Comparison of ENCODE assay signal across 16 mouse cellular contexts in genomic region chr3:42427363-42427762, GRCm38 (mm10).
DNase-seq lines count a peak whose midpoint lies in the region; ATAC-seq and TF ChIP-seq lines count a peak whose summit lies in the region.
"Had no signal": no experiment of that assay in that cellular context is flagged by ENCODE, and none has a peak within 500 bp of the region (broad histone marks: within the 10 kb centered on the region; RNA-seq: fewer than 3 reads in every experiment).

No protein-coding gene starts in this region.

- ATAC-seq in lung, embryonic 15.5 days (ENCODE audit: borderline replicate concordance, extremely low read depth, low FRiP score, low TSS enrichment), result peak; percentile 93
- peak; percentile 61 for ATAC-seq in hindbrain, embryonic 12.5 days (ENCODE audit: low FRiP score)
- peak; percentile 29; the same call in 1 of the 2 replicates for ATAC-seq in neural tube, embryonic 12.5 days (ENCODE audit: low FRiP score, low read depth)
- no peak for ATAC-seq in kidney, embryonic 15.5 days (replicated peaks; ENCODE audit: low FRiP score)

- H3K36me3 ChIP-seq in lung, embryonic 15.5 days, result no peaks in the 10 kb centered on the region
- H3K36me3 ChIP-seq in hindbrain, embryonic 12.5 days, result no peaks in the 10 kb centered on the region
- H3K36me3 ChIP-seq in neural tube, embryonic 12.5 days, result no peaks in the 10 kb centered on the region
- no peaks in the 10 kb centered on the region for H3K36me3 ChIP-seq in kidney, embryonic 15.5 days
- H3K36me3 ChIP-seq: embryonic facial prominence, embryonic 12.5 days; heart, embryonic 13.5 days; stomach, embryonic 15.5 days had no signal

- H3K4me2 ChIP-seq in lung, embryonic 15.5 days, result no peak overlapping the region
- H3K4me2 ChIP-seq in hindbrain, embryonic 12.5 days (replicated peaks), result no peak overlapping the region
- no peak overlapping the region for H3K4me2 ChIP-seq in neural tube, embryonic 12.5 days (replicated peaks)
- no peak overlapping the region for H3K4me2 ChIP-seq in kidney, embryonic 15.5 days
- H3K4me2 ChIP-seq: embryonic facial prominence, embryonic 12.5 days; heart, embryonic 13.5 days; stomach, embryonic 15.5 days had no signal

- no peaks in the 10 kb centered on the region for H3K27me3 ChIP-seq in lung, embryonic 15.5 days
- no peaks in the 10 kb centered on the region for H3K27me3 ChIP-seq in hindbrain, embryonic 12.5 days
- H3K27me3 ChIP-seq in neural tube, embryonic 12.5 days (replicated peaks), result no peaks in the 10 kb centered on the region
- no peaks in the 10 kb centered on the region for H3K27me3 ChIP-seq in kidney, embryonic 15.5 days
- H3K27me3 ChIP-seq: embryonic facial prominence, embryonic 12.5 days; heart, embryonic 13.5 days; stomach, embryonic 15.5 days had no signal

- H3K9me3 ChIP-seq in lung, embryonic 15.5 days, result no peaks in the 10 kb centered on the region
- H3K9me3 ChIP-seq in hindbrain, embryonic 12.5 days (replicated peaks), result no peaks in the 10 kb centered on the region
- H3K9me3 ChIP-seq in neural tube, embryonic 12.5 days, result no peaks in the 10 kb centered on the region
- H3K9me3 ChIP-seq in kidney, embryonic 15.5 days (replicated peaks), result no peaks in the 10 kb centered on the region
- H3K9me3 ChIP-seq: embryonic facial prominence, embryonic 12.5 days; heart, embryonic 13.5 days; stomach, embryonic 15.5 days had no signal

- TF ChIP-seq CTCF in brain, embryonic 14.5 days (IDR thresholded peaks at IDR 0.05; ENCODE audit: borderline replicate concordance, extremely low read depth, insufficient read depth, insufficient read length), result no peak

- TF ChIP-seq POLR2A in brain, embryonic 14.5 days (IDR thresholded peaks at IDR 0.05; ENCODE audit: borderline replicate concordance, extremely low read depth, insufficient read depth, insufficient read length, poor library complexity, severe bottlenecking), result no peak

- H3K27ac ChIP-seq in lung, embryonic 15.5 days, result no peak overlapping the region
- H3K27ac ChIP-seq in hindbrain, embryonic 12.5 days, result peak overlapping the region; percentile 48; the same call in 1 of the 2 replicates
- no peak overlapping the region for H3K27ac ChIP-seq in neural tube, embryonic 12.5 days
- H3K27ac ChIP-seq in kidney, embryonic 15.5 days, result no peak overlapping the region
- H3K27ac ChIP-seq: embryonic facial prominence, embryonic 12.5 days; heart, embryonic 13.5 days; stomach, embryonic 15.5 days had no signal

- DNase-seq in lung, postnatal 36 days, result no peak
- peak; percentile 35 for DNase-seq in brain, embryonic 14.5 days (ENCODE audit: low read depth)
- DNase-seq in cerebellum, adult 9-11 months, result no peak
- no peak for DNase-seq in right cerebral cortex, postnatal 4 days
- DNase-seq: cerebellum, adult 11-12 months; heart, postnatal 4 days; kidney, adult 11 months; kidney, postnatal 25 days; layer of hippocampus, adult 9-11 months had no signal

- H3K4me3 ChIP-seq in lung, embryonic 15.5 days, result no peak overlapping the region
- no peak overlapping the region for H3K4me3 ChIP-seq in hindbrain, embryonic 12.5 days
- H3K4me3 ChIP-seq in neural tube, embryonic 12.5 days, result no peak overlapping the region
- H3K4me3 ChIP-seq in kidney, embryonic 15.5 days (replicated peaks), result no peak overlapping the region
- H3K4me3 ChIP-seq: embryonic facial prominence, embryonic 12.5 days; heart, embryonic 13.5 days; stomach, embryonic 15.5 days had no signal

- H3K9ac ChIP-seq in lung, embryonic 15.5 days, result no peak overlapping the region
- H3K9ac ChIP-seq in hindbrain, embryonic 12.5 days, result no peak overlapping the region
- no peak overlapping the region for H3K9ac ChIP-seq in neural tube, embryonic 12.5 days
- H3K9ac ChIP-seq in kidney, embryonic 15.5 days, result no peak overlapping the region
- H3K9ac ChIP-seq: embryonic facial prominence, embryonic 12.5 days; heart, embryonic 13.5 days; stomach, embryonic 15.5 days had no signal

- no peaks in the 10 kb centered on the region for H3K4me1 ChIP-seq in lung, embryonic 15.5 days
- H3K4me1 ChIP-seq in hindbrain, embryonic 12.5 days, result no peaks in the 10 kb centered on the region
- H3K4me1 ChIP-seq in neural tube, embryonic 12.5 days, result no peaks in the 10 kb centered on the region
- no peaks in the 10 kb centered on the region for H3K4me1 ChIP-seq in kidney, embryonic 15.5 days
- H3K4me1 ChIP-seq: embryonic facial prominence, embryonic 12.5 days; heart, embryonic 13.5 days; stomach, embryonic 15.5 days had no signal

- WGBS in lung, embryonic 15.5 days, result 34% methylated on average over 9 of the region's 9 CpGs
- 71% methylated on average over 9 of the region's 9 CpGs for WGBS in hindbrain, embryonic 12.5 days
- 78% methylated on average over 9 of the region's 9 CpGs for WGBS in neural tube, embryonic 12.5 days
- 78% methylated on average over 9 of the region's 9 CpGs for WGBS in kidney, embryonic 15.5 days
